Mouse (Mus musculus) cortical plate, adult 2 months (tissue): Measurements from ENCODE around the gene Olfr329-ps.

Experiments
- CTCF ChIP-seq: fragments of 200-500 bp; IDR thresholded peaks from 2 replicates; pipeline ENCODE4 v1.5.1; 2011; ENCODE audit warnings: mild to moderate bottlenecking, control low read depth, low read length; ENCODE audit not compliant: insufficient read depth; ENCODE audit errors: extremely low read depth
- POLR2A ChIP-seq: fragments of 200-500 bp; IDR thresholded peaks from 2 replicates; pipeline ENCODE4 v1.6.1; 2011; ENCODE audit warnings: mild to moderate bottlenecking, low read length, control low read depth; ENCODE audit not compliant: insufficient read depth; ENCODE audit errors: extremely low read depth

DNA sequence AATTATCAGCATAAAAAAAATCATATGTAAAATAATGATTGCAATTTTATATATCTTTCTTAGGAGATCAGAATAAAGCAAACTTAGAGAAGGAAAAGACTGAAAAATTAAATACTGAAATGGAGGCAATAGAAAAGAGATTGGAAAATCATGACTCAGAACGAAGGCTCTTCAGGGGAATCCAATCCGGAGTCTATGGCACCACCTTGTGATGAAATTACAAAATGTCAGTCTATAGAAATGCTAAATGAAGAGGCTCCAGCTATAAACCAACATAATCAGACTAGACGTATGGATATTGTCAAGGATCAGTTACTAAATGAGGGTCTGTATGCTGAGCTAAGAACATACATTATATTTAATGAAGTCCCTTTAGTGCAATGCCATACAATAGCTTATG is 46.9 kb downstream of the Olfr329-ps start:
- peak; percentile 15; the same call in 1 of the 2 replicates for TF ChIP-seq CTCF
- TF ChIP-seq POLR2A = no peak
